Mouse (Mus musculus) midbrain, postnatal 0 days (tissue): ENCODE data around the gene Edem2. TPM values are rescaled to one million over a fixed set of nuclear protein-coding genes. Genes with fewer than 3 reads are reported as not detected.

Experiments used
- ATAC-seq: fragments of 200-750 bp; cut with Nextera tagmentation; 2 replicates; pipeline ENCODE4 v1.8.0; 2017; ENCODE audit warnings: moderate number of reproducible peaks, mild to moderate bottlenecking, moderate TSS enrichment, moderate library complexity; ENCODE audit not compliant: low FRiP score
- DNase-seq: peaks from one replicate; pipeline ENCODE4 v3.0.0-alpha.2; 2015; ENCODE audit warnings: low spot score
- H3K27ac ChIP-seq: fragments of 300-500 bp; sonication (generic); 2 replicates; pipeline ENCODE4 v1.5.1; 2014; ENCODE audit warnings: low read depth, mild to moderate bottlenecking, low read length, mixed read lengths
- H3K27me3 ChIP-seq: fragments of 300-500 bp; sonication (generic); 2 replicates; pipeline ENCODE4 v1.6.1; 2014; ENCODE audit warnings: low read length, control low read depth, mixed read lengths; ENCODE audit not compliant: insufficient read depth
- H3K36me3 ChIP-seq: fragments of 300-500 bp; sonication (generic); 2 replicates; pipeline ENCODE4 v1.6.1; 2014; ENCODE audit warnings: low read length, control low read depth, mixed read lengths; ENCODE audit not compliant: insufficient read depth
- H3K4me1 ChIP-seq: fragments of 300-500 bp; sonication (generic); 2 replicates; pipeline ENCODE4 v1.6.1; 2014; ENCODE audit warnings: mild to moderate bottlenecking, control low read depth, antibody characterized with exemption, low read length, mixed read lengths; ENCODE audit not compliant: insufficient read depth
- H3K4me2 ChIP-seq: fragments of 300-500 bp; sonication (generic); 2 replicates; pipeline ENCODE4 v1.6.1; 2014; ENCODE audit warnings: low read depth, mild to moderate bottlenecking, low read length, mixed read lengths; ENCODE audit not compliant: poor library complexity, severe bottlenecking
- H3K4me3 ChIP-seq: fragments of 300-500 bp; sonication (generic); 2 replicates; pipeline ENCODE4 v1.5.1; 2014; ENCODE audit warnings: low read depth, mild to moderate bottlenecking, low read length, moderate library complexity
- H3K9ac ChIP-seq: fragments of 300-500 bp; sonication (generic); replicated peaks from 2 replicates; pipeline ENCODE4 v1.6.1; 2014; ENCODE audit warnings: mild to moderate bottlenecking, low read length, moderate library complexity, mixed read lengths; ENCODE audit not compliant: poor library complexity, severe bottlenecking
- H3K9me3 ChIP-seq: fragments of 300-500 bp; sonication (generic); 2 replicates; pipeline ENCODE4 v1.6.1; 2016; ENCODE audit warnings: low read length, control low read depth
- CTCF ChIP-seq: IDR thresholded peaks from 2 replicates; pipeline ENCODE4 v1.5.1; 2016; ENCODE audit warnings: antibody characterized with exemption, mild to moderate bottlenecking
- WGBS: fragments of 180-500 bp; shearing (Covaris S2); extraction: QIAGEN DNeasy Blood & Tissue Kit; methylation state at CpG from one replicate; pipeline ENCODE4 v1.1.7; 2014; 5-methylcytosine and 5-hydroxymethylcytosine counted together
- polyA plus RNA-seq: library from polyadenylated mRNA; unstranded; fragments of >200 nt; fragmentation: Nextera tagmentation; extraction: Ambion mirVana; gene quantifications from 2 replicates; pipeline ENCODE4 v1.2.1, GENCODE M21; 2015
- total RNA-seq: library from RNA; depleted of rRNA; stranded (reverse); fragments of >200 nt; gene quantifications from 2 replicates; pipeline ENCODE4 v1.2.3, GENCODE M21; 2014

Edem2 gene
- total and polyA plus RNA-seq, 2 experiments from 2014 or later: 33.0 to 41.1 TPM

DNA sequence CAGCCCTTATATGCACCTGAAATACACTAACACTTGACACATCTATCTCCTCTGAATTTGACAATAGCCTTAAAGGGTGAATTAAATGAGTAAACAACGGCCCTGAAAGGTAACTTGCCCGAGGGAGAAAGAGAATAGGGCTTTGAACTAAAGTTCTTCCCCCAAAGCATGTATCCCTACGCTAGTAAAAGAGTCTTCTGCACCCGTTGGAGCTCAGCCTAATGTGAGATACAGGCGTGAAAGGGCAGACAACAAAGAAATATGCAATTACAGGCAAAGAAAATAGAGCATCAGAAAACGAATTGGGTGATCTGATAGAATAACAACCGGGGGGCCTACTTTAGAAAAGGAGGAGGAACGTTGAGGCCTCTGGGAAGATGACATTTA is 37.9 kb downstream of the Edem2 start:
- H3K4me1 ChIP-seq: peaks cover 8% of the 10 kb centered on the region; the same call in 1 of the 2 replicates
- ATAC-seq: no peak
- WGBS: 6% methylated on average over 8 of the region's 8 CpGs

DNA sequence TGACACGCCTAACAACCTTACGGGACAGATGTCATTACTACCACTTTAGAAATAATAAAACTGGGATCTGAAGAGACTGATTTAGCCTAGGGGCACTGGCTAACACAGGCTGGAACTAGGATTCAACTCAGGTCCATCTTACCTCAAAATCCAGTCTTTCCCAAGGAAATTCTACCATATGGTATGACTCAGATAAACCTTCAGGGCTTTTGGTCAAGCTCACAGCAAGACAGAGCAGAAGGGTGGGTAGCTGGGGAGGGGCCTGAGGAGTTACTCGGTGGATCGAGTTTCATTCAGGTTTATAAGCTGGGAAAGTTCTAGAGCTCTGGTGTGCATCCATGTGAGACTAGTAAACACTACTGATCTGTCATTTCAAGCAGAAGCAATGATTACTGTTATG is 40.1 kb downstream of the Edem2 start:
- Histone ChIP-seq H3K9ac (no peak overlapping the region), H3K4me2 (no peak overlapping the region), H3K4me1 (peaks cover 8% of the 10 kb centered on the region; the same call in 1 of the 2 replicates), H3K9me3 (no peaks in the 10 kb centered on the region), H3K4me3 (no peak overlapping the region), H3K27me3 (no peaks in the 10 kb centered on the region), H3K27ac (no peak overlapping the region), H3K36me3 (peaks cover 2% of the 10 kb centered on the region; the same call in 1 of the 2 replicates)
- ATAC-seq (no peak), DNase-seq (no peak)
- no peak for TF ChIP-seq CTCF
- WGBS: 91% methylated on average over 4 of the region's 4 CpGs

More for the DNA sequence above, 37.9 kb downstream of the Edem2 start:
- peak overlapping the region; percentile 99 for H3K9ac ChIP-seq
- peak; percentile 10 for DNase-seq
- TF ChIP-seq CTCF: no peak
- H3K9me3 ChIP-seq: no peaks in the 10 kb centered on the region
- peaks cover 2% of the 10 kb centered on the region; the same call in 1 of the 2 replicates for H3K36me3 ChIP-seq
- H3K4me3 ChIP-seq: peak overlapping the region; percentile 99
- no peaks in the 10 kb centered on the region for H3K27me3 ChIP-seq
- H3K27ac ChIP-seq: peak overlapping the region; percentile 96
- peak overlapping the region; percentile 82 for H3K4me2 ChIP-seq

DNA sequence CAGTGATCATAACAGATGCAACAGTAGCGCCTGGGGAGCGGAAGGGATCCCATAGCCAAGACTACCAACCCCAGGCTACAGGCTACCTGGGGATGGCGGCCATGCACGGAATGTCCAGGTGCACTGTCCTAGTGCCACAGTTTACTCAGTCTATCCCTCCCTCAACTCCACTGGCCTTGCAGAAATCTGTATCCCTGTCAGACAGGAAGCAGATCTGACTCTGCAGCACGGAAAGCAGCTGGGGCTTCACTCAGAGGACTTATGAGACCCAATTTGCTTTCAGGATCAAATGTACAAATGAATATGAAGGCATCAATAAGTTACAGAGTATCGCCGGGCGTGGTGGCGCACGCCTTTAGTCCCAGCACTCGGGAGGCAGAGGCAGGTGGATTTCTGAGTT is 41.5 kb downstream of the Edem2 start:
- H3K4me1 ChIP-seq: peaks cover 8% of the 10 kb centered on the region; the same call in 1 of the 2 replicates
- H3K27me3 ChIP-seq: no peaks in the 10 kb centered on the region
- no peak overlapping the region for H3K4me3 ChIP-seq
- H3K27ac ChIP-seq: no peak overlapping the region
- DNase-seq: no peak
- no peaks in the 10 kb centered on the region for H3K9me3 ChIP-seq
- no peak for ATAC-seq
- no peak overlapping the region for H3K4me2 ChIP-seq
- TF ChIP-seq CTCF: no peak
- peaks cover 2% of the 10 kb centered on the region; the same call in 1 of the 2 replicates for H3K36me3 ChIP-seq
- no peak overlapping the region for H3K9ac ChIP-seq
- WGBS: 96% methylated on average over 11 of the region's 11 CpGs

DNA sequence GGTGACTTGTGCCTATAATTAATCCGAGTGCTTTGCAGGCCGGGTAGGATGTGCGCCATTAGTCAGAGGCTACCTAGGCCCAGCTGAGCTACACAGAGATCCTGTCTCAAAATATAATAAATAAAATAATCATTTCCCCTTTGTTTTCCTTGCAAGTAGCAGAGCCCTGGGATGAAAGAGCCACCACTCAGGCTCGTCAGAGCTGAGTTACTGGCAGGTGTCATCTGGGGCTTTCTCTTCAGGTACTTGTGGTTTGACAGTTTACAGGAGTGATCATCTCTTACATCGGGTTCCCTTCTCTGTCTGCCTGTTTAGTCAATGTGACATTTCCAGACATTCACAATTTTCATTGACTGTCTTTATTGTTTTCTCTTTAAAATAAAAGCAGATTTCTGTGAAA is 42.7 kb downstream of the Edem2 start:
- Histone ChIP-seq H3K9ac (no peak overlapping the region), H3K4me1 (peaks cover 8% of the 10 kb centered on the region; the same call in 1 of the 2 replicates), H3K36me3 (peaks cover 2% of the 10 kb centered on the region; the same call in 1 of the 2 replicates), H3K9me3 (no peaks in the 10 kb centered on the region), H3K27ac (no peak overlapping the region), H3K4me3 (no peak overlapping the region), H3K4me2 (no peak overlapping the region), H3K27me3 (no peaks in the 10 kb centered on the region)
- DNase-seq (no peak), ATAC-seq (no peak)
- WGBS: 84% methylated on average over 5 of the region's 5 CpGs
- no peak for TF ChIP-seq CTCF

DNA sequence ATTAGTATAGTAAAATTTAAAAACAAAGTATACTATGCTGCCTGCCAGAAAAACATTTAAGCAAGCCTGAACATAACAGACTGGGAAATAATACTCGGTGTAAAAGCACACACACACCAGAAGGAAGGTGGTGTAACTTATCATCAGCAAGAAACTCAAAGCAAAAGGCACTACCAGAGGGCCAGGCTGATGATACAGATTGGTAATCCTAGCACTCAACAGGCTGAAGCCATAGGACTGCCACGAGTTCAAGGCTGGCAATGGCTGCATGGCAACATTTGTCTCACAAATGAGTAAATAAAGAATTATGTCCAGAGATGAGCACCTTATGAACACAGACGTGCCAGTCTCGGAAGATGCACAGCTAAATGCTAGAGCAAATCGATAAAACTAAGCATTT is 45.5 kb downstream of the Edem2 start:
- Histone ChIP-seq H3K36me3 (peaks cover 2% of the 10 kb centered on the region; the same call in 1 of the 2 replicates), H3K9ac (no peak overlapping the region), H3K27ac (no peak overlapping the region), H3K27me3 (no peaks in the 10 kb centered on the region), H3K9me3 (no peaks in the 10 kb centered on the region), H3K4me1 (no peaks in the 10 kb centered on the region), H3K4me2 (no peak overlapping the region), H3K4me3 (no peak overlapping the region)
- no peak for TF ChIP-seq CTCF
- WGBS: 95% methylated on average over 5 of the region's 5 CpGs
- no peak for DNase-seq
- ATAC-seq: no peak

DNA sequence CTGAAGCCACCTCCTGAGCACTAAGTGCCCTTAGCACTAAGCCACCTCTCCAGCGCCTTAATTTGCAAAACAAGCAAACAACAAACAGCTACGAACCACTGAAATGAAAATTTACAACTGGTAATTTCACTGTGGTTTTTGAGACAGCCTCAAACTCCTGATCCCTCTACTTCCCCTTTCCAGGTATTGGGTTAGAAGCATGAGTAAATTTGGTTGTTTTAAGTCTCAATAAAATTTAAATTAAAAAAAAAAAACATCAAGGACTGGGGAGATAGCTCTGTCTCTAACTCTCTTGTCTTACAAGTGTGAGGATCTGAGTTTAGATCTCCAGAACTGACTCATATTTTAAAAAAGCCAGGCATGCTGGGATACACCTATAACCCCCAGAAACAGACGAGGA is 46.1 kb downstream of the Edem2 start:
- no peak for TF ChIP-seq CTCF
- Histone ChIP-seq H3K9ac (no peak overlapping the region), H3K4me1 (no peaks in the 10 kb centered on the region), H3K27me3 (no peaks in the 10 kb centered on the region), H3K4me2 (no peak overlapping the region), H3K36me3 (peaks cover 2% of the 10 kb centered on the region; the same call in 1 of the 2 replicates), H3K4me3 (no peak overlapping the region), H3K27ac (no peak overlapping the region), H3K9me3 (no peaks in the 10 kb centered on the region)
- WGBS: 74% methylated on average over 3 of the region's 3 CpGs
- DNase-seq: no peak
- ATAC-seq: no peak
